Mouse (Mus musculus): ENCODE measurements at regions not wholly inside any gene's neighbourhood (a gene's known extent, or its start where the extent isn't known, plus 50 kb on each side); places are given as distances from the start of the nearest gene placed in this dataset.

GRCm38 (mm10) chr10:112521388-112521787 is 250.5 kb downstream of the Kcnc2 start:
- ATAC-seq (replicated peaks; ENCODE audit: insufficient number of reproducible peaks, low FRiP score, low TSS enrichment, low read depth) (no peak), DNase-seq (ENCODE audit: low spot score) (no peak)
- no peak overlapping the region for H3K4me2 ChIP-seq (ENCODE audit: low read depth, low read length)
- H3K36me3 ChIP-seq (replicated peaks; ENCODE audit: control insufficient read depth, insufficient read depth, low read depth, low read length), result no peaks in the 10 kb centered on the region
- WGBS, result 80% methylated on average over 5 of the region's 5 CpGs
- no peaks in the 10 kb centered on the region for H3K9me3 ChIP-seq (replicated peaks; ENCODE audit: control insufficient read depth, low read length)
- H3K4me1 ChIP-seq (ENCODE audit: control insufficient read depth, insufficient read depth, low read length), result no peaks in the 10 kb centered on the region
- H3K9ac ChIP-seq (replicated peaks; ENCODE audit: low read length), result no peak overlapping the region
- H3K4me3 ChIP-seq (ENCODE audit: low read depth, low read length), result no peak overlapping the region
- H3K27me3 ChIP-seq (ENCODE audit: control insufficient read depth, insufficient read depth, low read length), result no peaks in the 10 kb centered on the region
- no peak overlapping the region for H3K27ac ChIP-seq (replicated peaks; ENCODE audit: low read depth, low read length)

GRCm38 (mm10) chr10:112543051-112543450 is 272.1 kb downstream of the Kcnc2 start:
- no peak for ATAC-seq (replicated peaks; ENCODE audit: insufficient number of reproducible peaks, low FRiP score, low TSS enrichment, low read depth)
- Histone ChIP-seq H3K4me2 (ENCODE audit: low read depth, low read length) (no peak overlapping the region), H3K36me3 (replicated peaks; ENCODE audit: control insufficient read depth, insufficient read depth, low read depth, low read length) (no peaks in the 10 kb centered on the region), H3K27me3 (ENCODE audit: control insufficient read depth, insufficient read depth, low read length) (no peaks in the 10 kb centered on the region), H3K9ac (replicated peaks; ENCODE audit: low read length) (no peak overlapping the region), H3K9me3 (replicated peaks; ENCODE audit: control insufficient read depth, low read length) (no peaks in the 10 kb centered on the region), H3K4me1 (ENCODE audit: control insufficient read depth, insufficient read depth, low read length) (no peaks in the 10 kb centered on the region), H3K4me3 (ENCODE audit: low read depth, low read length) (no peak overlapping the region), H3K27ac (replicated peaks; ENCODE audit: low read depth, low read length) (no peak overlapping the region)
- DNase-seq (ENCODE audit: low spot score), result no peak
- 84% methylated on average over 4 of the region's 4 CpGs for WGBS

- DNase-seq (ENCODE audit: low spot score) (no peak), ATAC-seq (replicated peaks; ENCODE audit: insufficient number of reproducible peaks, low FRiP score, low TSS enrichment, low read depth) (no peak)
- Histone ChIP-seq H3K27ac (replicated peaks; ENCODE audit: low read depth, low read length) (no peak overlapping the region), H3K27me3 (ENCODE audit: control insufficient read depth, insufficient read depth, low read length) (no peaks in the 10 kb centered on the region), H3K4me1 (ENCODE audit: control insufficient read depth, insufficient read depth, low read length) (no peaks in the 10 kb centered on the region), H3K4me3 (ENCODE audit: low read depth, low read length) (no peak overlapping the region), H3K9me3 (replicated peaks; ENCODE audit: control insufficient read depth, low read length) (no peaks in the 10 kb centered on the region), H3K4me2 (ENCODE audit: low read depth, low read length) (no peak overlapping the region), H3K9ac (replicated peaks; ENCODE audit: low read length) (no peak overlapping the region), H3K36me3 (replicated peaks; ENCODE audit: control insufficient read depth, insufficient read depth, low read depth, low read length) (no peaks in the 10 kb centered on the region)
- whole genome bisulfite sequencing, result 87% methylated on average over 9 of the region's 9 CpGs
These were observed 301.0 kb downstream of the Kcnc2 start for GRCm38 (mm10) chr10:112571772-112572551.

GRCm38 (mm10) chr10:112572556-112572955 is 301.6 kb downstream of the Kcnc2 start:
- ATAC-seq (replicated peaks; ENCODE audit: insufficient number of reproducible peaks, low FRiP score, low TSS enrichment, low read depth), result no peak

GRCm38 (mm10) chr10:112584939-112585338 is 314.0 kb downstream of the Kcnc2 start:
- Histone ChIP-seq H3K4me3 (ENCODE audit: low read depth, low read length) (no peak overlapping the region), H3K4me2 (ENCODE audit: low read depth, low read length) (no peak overlapping the region), H3K27ac (replicated peaks; ENCODE audit: low read depth, low read length) (no peak overlapping the region), H3K9me3 (replicated peaks; ENCODE audit: control insufficient read depth, low read length) (no peaks in the 10 kb centered on the region), H3K4me1 (ENCODE audit: control insufficient read depth, insufficient read depth, low read length) (no peaks in the 10 kb centered on the region), H3K9ac (replicated peaks; ENCODE audit: low read length) (no peak overlapping the region), H3K36me3 (replicated peaks; ENCODE audit: control insufficient read depth, insufficient read depth, low read depth, low read length) (no peaks in the 10 kb centered on the region), H3K27me3 (ENCODE audit: control insufficient read depth, insufficient read depth, low read length) (no peaks in the 10 kb centered on the region)
- WGBS, result 88% methylated on average over 9 of the region's 9 CpGs
- no peak for ATAC-seq (replicated peaks; ENCODE audit: insufficient number of reproducible peaks, low FRiP score, low TSS enrichment, low read depth)
- DNase-seq (ENCODE audit: low spot score), result no peak

More at GRCm38 (mm10) chr10:112572556-112572955, 301.6 kb downstream of the Kcnc2 start:
- Histone ChIP-seq H3K27me3 (ENCODE audit: control insufficient read depth, insufficient read depth, low read length) (no peaks in the 10 kb centered on the region), H3K27ac (replicated peaks; ENCODE audit: low read depth, low read length) (no peak overlapping the region), H3K4me2 (ENCODE audit: low read depth, low read length) (no peak overlapping the region), H3K4me3 (ENCODE audit: low read depth, low read length) (no peak overlapping the region), H3K9me3 (replicated peaks; ENCODE audit: control insufficient read depth, low read length) (no peaks in the 10 kb centered on the region), H3K4me1 (ENCODE audit: control insufficient read depth, insufficient read depth, low read length) (no peaks in the 10 kb centered on the region), H3K36me3 (replicated peaks; ENCODE audit: control insufficient read depth, insufficient read depth, low read depth, low read length) (no peaks in the 10 kb centered on the region), H3K9ac (replicated peaks; ENCODE audit: low read length) (no peak overlapping the region)
- no peak for DNase-seq (ENCODE audit: low spot score)

GRCm38 (mm10) chr10:112594327-112594726 is 323.4 kb downstream of the Kcnc2 start:
- H3K4me3 ChIP-seq (ENCODE audit: low read depth, low read length), result no peak overlapping the region
- 83% methylated on average over 2 of the region's 2 CpGs for WGBS
- no peak for DNase-seq (ENCODE audit: low spot score)
- no peaks in the 10 kb centered on the region for H3K36me3 ChIP-seq (replicated peaks; ENCODE audit: control insufficient read depth, insufficient read depth, low read depth, low read length)
- no peak overlapping the region for H3K27ac ChIP-seq (replicated peaks; ENCODE audit: low read depth, low read length)
- no peaks in the 10 kb centered on the region for H3K27me3 ChIP-seq (ENCODE audit: control insufficient read depth, insufficient read depth, low read length)
- H3K4me2 ChIP-seq (ENCODE audit: low read depth, low read length), result no peak overlapping the region
- H3K9me3 ChIP-seq (replicated peaks; ENCODE audit: control insufficient read depth, low read length), result no peaks in the 10 kb centered on the region
- H3K9ac ChIP-seq (replicated peaks; ENCODE audit: low read length), result no peak overlapping the region
- no peaks in the 10 kb centered on the region for H3K4me1 ChIP-seq (ENCODE audit: control insufficient read depth, insufficient read depth, low read length)
- no peak for ATAC-seq (replicated peaks; ENCODE audit: insufficient number of reproducible peaks, low FRiP score, low TSS enrichment, low read depth)

GRCm38 (mm10) chr10:112605592-112605991 is 323.2 kb downstream of the Atxn7l3b start:
- no peaks in the 10 kb centered on the region for H3K4me1 ChIP-seq (ENCODE audit: control insufficient read depth, insufficient read depth, low read length)
- H3K4me2 ChIP-seq (ENCODE audit: low read depth, low read length), result no peak overlapping the region
- no peaks in the 10 kb centered on the region for H3K27me3 ChIP-seq (ENCODE audit: control insufficient read depth, insufficient read depth, low read length)
- H3K27ac ChIP-seq (replicated peaks; ENCODE audit: low read depth, low read length), result no peak overlapping the region
- 72% methylated on average over 2 of the region's 2 CpGs for WGBS
- no peak for DNase-seq (ENCODE audit: low spot score)
- ATAC-seq (replicated peaks; ENCODE audit: insufficient number of reproducible peaks, low FRiP score, low TSS enrichment, low read depth), result no peak
- H3K9ac ChIP-seq (replicated peaks; ENCODE audit: low read length), result no peak overlapping the region
- H3K4me3 ChIP-seq (ENCODE audit: low read depth, low read length), result no peak overlapping the region
- no peaks in the 10 kb centered on the region for H3K9me3 ChIP-seq (replicated peaks; ENCODE audit: control insufficient read depth, low read length)
- H3K36me3 ChIP-seq (replicated peaks; ENCODE audit: control insufficient read depth, insufficient read depth, low read depth, low read length), result no peaks in the 10 kb centered on the region

GRCm38 (mm10) chr10:112607642-112608041 is 321.2 kb downstream of the Atxn7l3b start:
- no peak overlapping the region for H3K27ac ChIP-seq (replicated peaks; ENCODE audit: low read depth, low read length)
- H3K9me3 ChIP-seq (replicated peaks; ENCODE audit: control insufficient read depth, low read length), result no peaks in the 10 kb centered on the region
- H3K4me2 ChIP-seq (ENCODE audit: low read depth, low read length), result no peak overlapping the region
- no peak overlapping the region for H3K4me3 ChIP-seq (ENCODE audit: low read depth, low read length)
- ATAC-seq (replicated peaks; ENCODE audit: insufficient number of reproducible peaks, low FRiP score, low TSS enrichment, low read depth), result no peak
- no peaks in the 10 kb centered on the region for H3K4me1 ChIP-seq (ENCODE audit: control insufficient read depth, insufficient read depth, low read length)
- no peaks in the 10 kb centered on the region for H3K36me3 ChIP-seq (replicated peaks; ENCODE audit: control insufficient read depth, insufficient read depth, low read depth, low read length)
- H3K9ac ChIP-seq (replicated peaks; ENCODE audit: low read length), result no peak overlapping the region
- WGBS, result 79% methylated on average over 4 of the region's 4 CpGs
- no peaks in the 10 kb centered on the region for H3K27me3 ChIP-seq (ENCODE audit: control insufficient read depth, insufficient read depth, low read length)
- no peak for DNase-seq (ENCODE audit: low spot score)

All from embryonic facial prominence, embryonic 11.5 days (tissue).